Mouse (Mus musculus) MEL (cell line): ENCODE measurements around the gene Taar7d. TPM values are rescaled to one million over a fixed set of nuclear protein-coding genes. Genes with fewer than 3 reads are reported as not detected.

ENCODE experiments used
- DNase-seq: peaks from one replicate; pipeline ENCODE4 v3.0.0; 2011; ENCODE audit warnings: low read depth, low spot score
- H3K27ac ChIP-seq: 2 replicates; pipeline ENCODE4 v1.5.1; 2012; ENCODE audit warnings: low read depth, mild to moderate bottlenecking, control low read depth, low read length, moderate library complexity; ENCODE audit not compliant: control insufficient read depth
- H3K27me3 ChIP-seq, 2 experiments: fragments of 150-350 bp in 1 of 2; sonication (generic) in 1 of 2; 2 replicates each; pipeline ENCODE4 v1.6.1; 2012; ENCODE audit warnings: low read length in 2 of 2, mild to moderate bottlenecking in 2 of 2, improper control_type of control experiment in 1 of 2, moderate library complexity in 1 of 2; ENCODE audit not compliant: insufficient read depth in 2 of 2, control insufficient read depth in 1 of 2
- H3K36me3 ChIP-seq, 2 experiments: 2 replicates each; pipeline ENCODE4 v1.6.1; 2012 to 2014; ENCODE audit warnings: low read length in 2 of 2, improper control_type of control experiment in 1 of 2, inconsistent platforms in 1 of 2, mild to moderate bottlenecking in 1 of 2; ENCODE audit not compliant: insufficient read depth in 2 of 2, control insufficient read depth in 1 of 2
- H3K4me1 ChIP-seq, 2 experiments: fragments of 150-350 bp in 1 of 2; sonication (generic) in 1 of 2; 2 replicates each; pipeline ENCODE4 v1.6.1; 2012; ENCODE audit warnings: low read length in 2 of 2, improper control_type of control experiment in 1 of 2, mild to moderate bottlenecking in 1 of 2; ENCODE audit not compliant: insufficient read depth in 2 of 2, control insufficient read depth in 1 of 2
- H3K4me3 ChIP-seq, 2 experiments: fragments of 150-350 bp in 1 of 2; sonication (generic) in 1 of 2; 2 replicates each; pipeline ENCODE4 v1.5.1; 2012; ENCODE audit warnings: low read depth in 2 of 2, low read length in 2 of 2, mild to moderate bottlenecking in 2 of 2, moderate library complexity in 2 of 2, control low read depth in 1 of 2, improper control_type of control experiment in 1 of 2; ENCODE audit not compliant: control insufficient read depth in 1 of 2, insufficient read depth in 1 of 2
- H3K79me2 ChIP-seq: 2 replicates; pipeline ENCODE4 v1.6.1; 2012; ENCODE audit warnings: mild to moderate bottlenecking, low read length, moderate library complexity; ENCODE audit not compliant: control insufficient read depth, poor library complexity, insufficient read depth
- H3K9ac ChIP-seq: 2 replicates; pipeline ENCODE4 v1.6.1; 2012; ENCODE audit warnings: low read depth, mild to moderate bottlenecking, control low read depth, low read length, moderate library complexity; ENCODE audit not compliant: control insufficient read depth, poor library complexity, severe bottlenecking
- H3K9me3 ChIP-seq: fragments of 150-350 bp; sonication (generic); replicated peaks from 2 replicates; pipeline ENCODE4 v1.6.1; 2012; ENCODE audit warnings: mild to moderate bottlenecking, low read length, improper control_type of control experiment, moderate library complexity; ENCODE audit not compliant: insufficient read depth
- BHLHE40 ChIP-seq: IDR thresholded peaks from 2 replicates; pipeline ENCODE4 v1.6.1; 2012; ENCODE audit warnings: low read depth, mild to moderate bottlenecking, inconsistent platforms, low read length, improper control_type of control experiment, borderline replicate concordance
- CHD1 ChIP-seq: IDR thresholded peaks from 2 replicates; pipeline ENCODE4 v1.6.1; 2012; ENCODE audit warnings: low read depth, mild to moderate bottlenecking, inconsistent platforms, low read length, improper control_type of control experiment
- CTCF ChIP-seq, 3 experiments: IDR thresholded peaks in 2 of 3; conservative IDR thresholded peaks in 1 of 3; 2 replicates each; pipeline ENCODE4 v1.5.1; 2011 to 2012; ENCODE audit warnings: low read length in 3 of 3, low read depth in 2 of 3, mild to moderate bottlenecking in 2 of 3, improper control_type of control experiment in 1 of 3, inconsistent platforms in 1 of 3, mixed read lengths in 1 of 3, moderate library complexity in 1 of 3; ENCODE audit not compliant: control insufficient read depth in 1 of 3, insufficient read depth in 1 of 3, poor library complexity in 1 of 3, severe bottlenecking in 1 of 3
- E2F4 ChIP-seq: IDR thresholded peaks from 2 replicates; pipeline ENCODE4 v1.6.1; 2011; ENCODE audit warnings: low read depth, low read length, improper control_type of control experiment, borderline replicate concordance
- ELF1 ChIP-seq: IDR thresholded peaks from 2 replicates; pipeline ENCODE4 v1.6.1; 2014; ENCODE audit warnings: low read depth, mild to moderate bottlenecking, inconsistent platforms, low read length, improper control_type of control experiment, moderate library complexity
- EP300 ChIP-seq, 2 experiments: IDR thresholded peaks; 2 replicates each; pipeline ENCODE4 v1.6.1; 2011; ENCODE audit warnings: improper control_type of control experiment in 2 of 2, low read length in 2 of 2, low read depth in 1 of 2, mild to moderate bottlenecking in 1 of 2
- GABPA ChIP-seq: IDR thresholded peaks from 2 replicates; pipeline ENCODE4 v1.6.1; 2012; ENCODE audit warnings: low read depth, mild to moderate bottlenecking, inconsistent platforms, low read length, improper control_type of control experiment, moderate library complexity
- HCFC1 ChIP-seq: IDR thresholded peaks from 2 replicates; pipeline ENCODE4 v1.6.1; 2012; ENCODE audit warnings: low read depth, mild to moderate bottlenecking, inconsistent platforms, low read length, improper control_type of control experiment, moderate library complexity
- MEF2A ChIP-seq: IDR thresholded peaks from 2 replicates; pipeline ENCODE4 v1.6.1; 2014; ENCODE audit warnings: low read depth, mild to moderate bottlenecking, inconsistent platforms, low read length, improper control_type of control experiment; ENCODE audit not compliant: poor library complexity, insufficient replicate concordance, severe bottlenecking; ENCODE audit errors: extremely low read depth
- NRF1 ChIP-seq: IDR thresholded peaks from 2 replicates; pipeline ENCODE4 v1.6.1; 2014; ENCODE audit warnings: low read depth, mild to moderate bottlenecking, inconsistent platforms, low read length, improper control_type of control experiment, moderate library complexity; ENCODE audit not compliant: poor library complexity, insufficient read depth, severe bottlenecking
- POLR2AphosphoS2 ChIP-seq: IDR thresholded peaks from 2 replicates; pipeline ENCODE4 v1.6.1; 2011; ENCODE audit warnings: low read length, improper control_type of control experiment
- RAD21 ChIP-seq: IDR thresholded peaks from 2 replicates; pipeline ENCODE4 v1.6.1; 2011; ENCODE audit warnings: mild to moderate bottlenecking, low read depth, low read length, improper control_type of control experiment
- SIN3A ChIP-seq: IDR thresholded peaks from 2 replicates; pipeline ENCODE4 v1.6.1; 2012; ENCODE audit warnings: low read length, improper control_type of control experiment, inconsistent platforms
- TCF12 ChIP-seq: IDR thresholded peaks from 2 replicates; pipeline ENCODE4 v1.6.1; 2014; ENCODE audit warnings: low read depth, mild to moderate bottlenecking, inconsistent platforms, low read length, improper control_type of control experiment, moderate library complexity
- ZKSCAN1 ChIP-seq: IDR thresholded peaks from 2 replicates; pipeline ENCODE4 v1.6.1; 2012; ENCODE audit warnings: low read depth, mild to moderate bottlenecking, inconsistent platforms, low read length, improper control_type of control experiment, moderate library complexity
- polyA plus RNA-seq, 2 experiments: library from polyadenylated mRNA; stranded (reverse) in 1 of 2; unstranded in 1 of 2; fragments of >175 nt in 1 of 2; fragments of >200 nt in 1 of 2; gene quantifications; 2 replicates each; pipeline versions ENCODE4 v1.2.1 to v1.2.4; 2012; ENCODE audit warnings: low replicate concordance in 2 of 2, low read depth in 1 of 2; ENCODE audit not compliant: insufficient read length in 2 of 2, insufficient read depth in 1 of 2, missing spikeins in 1 of 2
- total RNA-seq: library from RNA; depleted of rRNA; stranded (reverse); fragments of 300-350 nt; gene quantifications from 2 replicates; pipeline ENCODE4 v1.2.3, GENCODE M21; 2012

Gene Taar7d
- total and polyA plus RNA-seq, 3 experiments, result not detected

DNA sequence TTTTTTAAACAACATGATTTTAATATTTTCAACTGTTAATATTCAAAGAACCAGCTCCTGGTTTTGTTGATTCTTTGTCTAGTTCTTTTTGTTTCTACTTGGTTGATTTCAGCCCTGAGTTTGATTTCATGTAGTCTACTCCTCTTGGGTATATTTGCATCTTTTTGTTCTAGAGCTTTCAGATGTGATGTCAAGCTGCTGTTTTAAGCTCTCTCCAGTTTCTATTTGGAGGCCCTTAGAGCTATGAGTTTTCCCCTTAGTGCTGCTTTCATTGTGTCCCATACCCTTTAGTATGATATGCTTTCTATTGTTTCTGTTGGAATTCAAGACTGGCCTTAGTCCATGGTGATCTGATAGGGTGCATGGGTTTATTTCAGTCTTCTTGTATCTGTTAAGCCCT lies 4.3 kb downstream of the Taar7d start:
- no peaks in the 10 kb centered on the region for H3K9me3 ChIP-seq
- H3K9ac ChIP-seq, result no peak overlapping the region
- no peaks in the 10 kb centered on the region for H3K36me3 ChIP-seq
- no peaks in the 10 kb centered on the region for H3K79me2 ChIP-seq
- no peak for DNase-seq
- H3K4me1 ChIP-seq, result no peaks in the 10 kb centered on the region
- H3K4me3 ChIP-seq, result no peak overlapping the region
- TF ChIP-seq POLR2AphosphoS2 (no peak), SIN3A (no peak), BHLHE40 (no peak)
- TF ChIP-seq, all 39 proteins: peak for 0
- H3K27ac ChIP-seq, result no peak overlapping the region
- no peaks in the 10 kb centered on the region for H3K27me3 ChIP-seq

DNA sequence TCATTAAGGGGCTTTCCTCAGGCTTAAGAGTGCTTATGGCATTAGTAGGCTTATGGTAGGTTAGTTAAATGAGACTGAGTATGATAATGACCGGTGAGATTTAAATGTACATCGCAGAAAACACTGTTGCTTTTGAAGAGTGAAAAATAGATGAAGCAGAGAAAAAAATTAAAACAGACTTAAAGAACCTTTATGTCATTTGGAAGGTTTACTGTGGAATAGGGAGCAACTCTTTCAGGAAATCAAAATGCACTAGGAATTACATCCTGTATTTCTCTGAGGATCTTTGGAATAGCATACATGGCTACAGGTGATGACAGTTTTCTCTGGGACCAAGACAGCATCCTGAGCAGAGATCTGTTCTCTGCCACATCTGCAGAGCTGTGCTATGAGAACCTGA lies 10.3 kb downstream of the Taar7d start, which contains the start of gene Taar7e:
Gene Taar7e (plus strand): TSS at position 301 of the 400 bp plus-strand sequence.
- Histone ChIP-seq H3K36me3 (no peaks in the 10 kb centered on the region), H3K27me3 (no peaks in the 10 kb centered on the region; a peak in 2 of 4 replicates), H3K27ac (no peak within 1 kb of the TSS), H3K4me1 (no peaks in the 10 kb centered on the region), H3K9ac (no peak within 1 kb of the TSS)
- DNase-seq, result no peak
- TF ChIP-seq E2F4 (no peak), GABPA (no peak), CTCF (IDR thresholded peaks at IDR 0.05 in 2 of 3, conservative IDR thresholded peaks at IDR 0.05 in 1 of 3; ENCODE audit: control insufficient read depth in 1 of 3, insufficient read depth in 1 of 3, low read depth in 2 of 3, low read length in 3 of 3, poor library complexity in 1 of 3, severe bottlenecking in 1 of 3) (no peak), ELF1 (no peak), RAD21 (no peak), MEF2A (no peak), NRF1 (no peak), EP300 (IDR thresholded peaks at IDR 0.05; ENCODE audit: low read depth in 1 of 2, low read length in 2 of 2) (no peak)
- TF ChIP-seq, all 39 proteins: peak for 0
- Histone ChIP-seq H3K4me3 (no peak within 1 kb of the TSS), H3K9me3 (no peaks in the 10 kb centered on the region), H3K79me2 (no peaks in the 10 kb centered on the region)

DNA sequence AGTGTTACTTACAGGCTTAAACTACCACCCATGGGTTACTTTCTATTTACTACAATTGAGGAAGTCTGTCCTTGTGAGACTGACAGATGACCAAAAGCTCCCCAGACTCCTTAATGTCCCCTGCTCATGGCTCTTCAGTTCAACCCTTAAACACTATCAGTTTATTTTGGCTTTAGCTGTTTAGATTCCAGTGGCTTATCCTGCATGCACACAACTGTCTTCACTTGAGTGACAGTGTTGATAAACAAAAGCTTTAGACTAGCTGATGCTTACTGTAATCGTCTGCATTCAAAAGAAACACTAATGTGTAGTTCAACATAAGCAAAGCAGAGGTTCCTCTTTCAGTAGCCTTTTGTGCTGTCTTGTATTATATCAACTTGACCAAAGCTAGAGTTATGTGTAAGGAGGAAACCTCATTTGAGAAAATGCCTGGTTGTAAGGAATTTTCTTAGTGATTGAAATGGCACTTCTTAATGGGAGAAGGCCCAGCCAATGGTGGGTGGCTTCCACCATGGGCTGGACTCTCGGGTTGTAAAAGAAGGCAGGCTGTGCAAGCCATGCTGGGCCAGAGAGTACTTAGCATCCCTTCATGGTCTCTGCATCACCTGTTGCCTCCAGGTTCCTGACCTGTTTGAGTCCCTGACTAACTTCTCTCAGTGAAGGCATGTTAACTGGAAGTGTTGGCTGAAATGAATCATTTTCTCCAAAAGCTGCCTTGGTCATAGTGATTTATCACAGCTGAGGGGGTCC lies 13.3 kb downstream of the Taar7d start:
- Histone ChIP-seq H3K4me1 (no peaks in the 10 kb centered on the region), H3K79me2 (no peaks in the 10 kb centered on the region)
- DNase-seq, result no peak
- TF ChIP-seq CHD1 (no peak), TCF12 (no peak), ZKSCAN1 (no peak), SIN3A (no peak), HCFC1 (no peak), ELF1 (no peak)
- TF ChIP-seq, all 39 proteins: peak for 0
- Histone ChIP-seq H3K4me3 (no peak overlapping the region), H3K9me3 (no peaks in the 10 kb centered on the region), H3K36me3 (no peaks in the 10 kb centered on the region), H3K9ac (no peak overlapping the region), H3K27me3 (no peaks in the 10 kb centered on the region; a peak in 2 of 4 replicates), H3K27ac (no peak overlapping the region)
